Mouse (Mus musculus) lung, postnatal 14 days (tissue): ENCODE measurements around the gene Rasgef1c.

Source experiments
- DNase-seq: peaks from one replicate; pipeline ENCODE4 v3.0.0; 2021

The Rasgef1c gene

DNA sequence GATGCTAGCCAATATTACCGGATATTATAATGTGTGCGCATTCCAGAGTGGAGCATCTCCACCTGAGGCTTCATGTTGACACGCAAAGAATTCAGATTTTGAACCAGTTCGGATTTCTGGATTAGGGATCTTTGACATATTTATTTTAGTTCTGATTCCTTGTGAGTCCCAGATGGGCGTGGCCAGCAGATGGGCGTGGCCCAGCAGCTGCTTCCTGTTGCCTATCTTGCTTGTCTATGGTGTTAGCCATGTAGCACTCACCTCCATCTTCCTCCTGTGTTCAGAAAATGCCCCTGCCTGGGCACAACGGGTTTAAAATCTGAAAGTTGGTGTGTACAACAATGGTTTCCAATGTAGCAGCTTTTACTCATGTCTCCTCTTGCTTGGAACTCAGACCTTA is 24.5 kb downstream of the Rasgef1c start:
- no peak for DNase-seq

DNA sequence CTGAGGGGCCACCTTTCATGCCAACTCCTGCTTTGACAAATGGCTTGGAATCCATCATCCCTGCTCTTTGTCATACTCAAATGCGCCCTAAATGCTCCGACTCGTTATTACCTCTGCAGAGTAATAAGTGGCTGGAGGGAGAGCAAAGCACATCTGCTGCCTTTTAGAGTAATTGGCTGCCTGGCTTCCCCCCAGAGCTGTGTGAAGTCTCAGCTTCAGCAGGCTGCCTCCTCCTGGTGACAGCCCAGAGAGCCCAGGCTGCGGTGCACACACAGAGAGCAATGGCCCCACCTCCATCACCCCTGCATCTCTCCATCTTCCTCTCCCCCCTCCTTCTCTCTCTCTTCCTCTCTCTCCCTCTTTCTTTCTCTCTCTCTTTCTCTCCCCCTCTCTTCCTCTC is 25.5 kb downstream of the Rasgef1c start:
- DNase-seq: no peak

DNA sequence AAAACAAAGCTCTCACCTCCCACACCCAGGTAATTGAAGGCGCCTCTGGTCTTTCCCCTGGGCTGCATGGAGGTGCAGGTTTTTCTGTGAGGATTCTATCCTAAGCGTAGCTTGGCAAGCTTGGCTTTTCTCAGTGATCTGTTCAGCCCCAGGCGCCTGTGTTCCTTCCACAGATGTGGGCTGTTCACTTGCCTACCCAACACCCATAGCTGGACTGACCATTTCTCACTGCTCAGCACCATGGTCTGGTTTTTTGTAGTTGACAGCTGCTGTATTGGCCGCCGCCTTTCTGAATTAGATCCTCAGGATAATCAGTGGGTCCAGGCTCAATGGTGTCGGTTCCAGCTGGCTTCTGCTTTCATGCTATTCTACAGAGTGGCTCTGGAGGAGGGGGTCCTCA is 26.0 kb downstream of the Rasgef1c start:
- DNase-seq: no peak

DNA sequence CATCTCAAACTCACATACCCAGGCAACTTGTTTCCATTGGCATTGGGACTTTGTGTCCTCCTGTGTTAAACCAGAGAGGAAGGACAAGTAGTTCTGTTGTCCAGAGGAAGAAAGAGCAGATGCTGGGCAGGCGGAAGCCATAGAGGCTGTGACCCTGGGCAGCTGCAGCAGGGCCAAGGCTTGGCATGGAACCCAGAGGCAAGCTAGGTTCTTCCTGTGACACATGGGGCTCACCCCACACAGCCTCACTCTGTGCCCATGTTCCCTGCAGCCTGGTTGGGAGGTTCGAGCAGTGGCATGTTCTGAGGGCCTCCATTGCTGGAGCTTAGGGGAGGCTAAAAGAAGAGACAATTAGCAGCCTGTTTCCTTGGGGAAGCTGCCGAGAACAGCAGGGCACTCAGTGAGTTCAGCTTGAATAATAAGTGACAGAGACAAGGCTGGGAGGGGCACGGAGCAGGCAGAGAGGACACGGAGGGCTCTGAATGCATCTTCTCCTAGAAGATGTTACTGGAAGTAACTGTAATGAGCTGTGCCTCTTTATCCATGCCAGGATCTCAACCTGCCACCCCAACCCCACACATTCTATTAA is 29.5 kb downstream of the Rasgef1c start:
- peak; percentile 17 for DNase-seq

DNA sequence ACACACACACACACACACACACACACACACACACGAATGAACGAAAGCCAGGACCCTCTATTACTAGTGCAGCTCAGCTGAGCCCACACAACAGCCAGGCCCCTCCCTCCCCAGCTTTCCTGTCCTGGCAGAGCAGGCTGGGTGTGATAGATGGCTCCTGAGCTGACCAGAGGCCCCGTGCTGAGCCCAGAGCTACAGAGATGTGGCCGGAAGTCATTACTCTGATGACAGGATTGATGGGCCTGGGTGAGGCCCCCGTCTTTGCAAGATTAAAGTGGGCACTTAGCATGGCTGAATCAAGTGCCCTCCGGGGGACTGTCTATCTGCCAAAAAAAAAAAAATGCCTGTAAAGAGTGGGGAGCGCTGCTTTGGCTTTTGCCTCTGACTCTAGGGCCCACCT is 30.2 kb downstream of the Rasgef1c start:
- DNase-seq: no peak

DNA sequence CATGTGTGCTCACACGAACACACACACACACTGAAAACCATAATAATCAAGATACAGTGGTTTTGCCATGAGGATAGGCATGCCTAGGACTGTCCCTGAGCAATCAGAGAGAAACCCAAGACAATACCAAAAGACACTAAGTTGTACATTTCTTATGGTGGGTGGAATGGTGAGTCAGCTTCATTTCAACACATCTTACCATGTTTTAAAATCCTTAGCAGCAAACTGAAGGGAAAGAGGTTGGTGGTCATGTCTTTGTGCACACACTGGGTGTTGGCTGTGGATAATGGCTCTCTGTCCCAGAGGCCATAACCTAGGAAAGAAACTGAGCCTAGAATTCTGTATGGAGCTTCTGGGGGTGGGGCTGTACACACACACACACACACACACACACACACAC is 32.2 kb downstream of the Rasgef1c start:
- DNase-seq: no peak

DNA sequence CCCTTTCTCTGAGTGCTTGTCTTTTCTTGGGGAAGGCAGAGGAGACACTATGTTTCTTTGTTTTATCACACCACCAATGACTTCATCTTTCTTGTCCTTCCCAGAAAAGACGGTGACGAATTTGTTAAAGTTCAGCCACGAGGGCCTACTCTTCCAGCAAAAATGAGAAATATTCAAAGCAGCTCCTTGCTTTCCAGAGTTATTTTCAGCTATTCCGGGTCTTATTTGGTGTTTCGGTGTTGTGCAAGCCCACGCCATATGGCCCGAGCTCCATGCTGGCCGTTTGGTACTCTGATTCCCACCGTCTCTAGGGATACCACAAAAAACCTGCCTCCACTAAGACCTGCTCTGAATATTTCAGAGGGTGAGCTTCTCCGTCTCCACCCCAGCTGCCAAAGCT is 32.7 kb downstream of the Rasgef1c start:
- DNase-seq: no peak

DNA sequence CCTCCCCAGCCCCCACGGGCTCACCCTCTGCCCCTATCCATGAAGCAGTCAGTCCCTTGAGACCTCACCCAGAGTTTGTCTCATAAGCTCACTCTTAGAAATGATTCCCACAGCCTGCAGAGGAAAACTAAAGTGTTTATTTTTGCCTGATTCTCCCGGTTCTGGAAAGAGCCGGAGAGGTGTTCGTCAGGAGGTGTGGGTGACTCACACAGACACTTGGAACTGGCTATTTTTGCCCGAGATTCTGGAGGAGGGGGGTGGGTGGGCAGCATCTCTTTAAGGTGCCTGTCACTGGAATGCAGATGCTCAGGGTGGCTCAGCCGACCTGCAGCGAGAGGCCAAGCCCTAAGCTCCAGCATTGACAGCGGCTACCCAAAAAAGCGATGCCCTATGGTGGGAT is 34.8 kb downstream of the Rasgef1c start:
- DNase-seq: no peak

DNA sequence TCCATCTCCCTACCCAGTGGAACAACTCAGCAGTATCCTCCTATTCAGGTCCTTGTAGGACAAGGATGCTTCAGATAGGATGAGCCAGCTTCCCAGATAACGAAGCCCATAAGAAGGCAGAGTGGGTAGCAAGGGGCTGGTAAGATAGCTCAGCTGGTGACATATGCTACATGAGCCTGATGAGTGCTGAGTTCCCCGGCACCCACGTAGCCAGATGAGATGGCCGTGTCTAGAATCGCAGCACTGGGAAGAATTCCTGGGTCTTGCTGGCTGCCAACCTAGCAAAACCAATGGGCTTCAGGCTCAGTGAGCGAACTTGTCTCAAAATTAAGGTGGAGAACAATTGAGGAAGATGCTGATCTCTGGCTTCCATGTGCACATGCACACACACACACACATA is 36.1 kb downstream of the Rasgef1c start:
- DNase-seq: no peak

DNA sequence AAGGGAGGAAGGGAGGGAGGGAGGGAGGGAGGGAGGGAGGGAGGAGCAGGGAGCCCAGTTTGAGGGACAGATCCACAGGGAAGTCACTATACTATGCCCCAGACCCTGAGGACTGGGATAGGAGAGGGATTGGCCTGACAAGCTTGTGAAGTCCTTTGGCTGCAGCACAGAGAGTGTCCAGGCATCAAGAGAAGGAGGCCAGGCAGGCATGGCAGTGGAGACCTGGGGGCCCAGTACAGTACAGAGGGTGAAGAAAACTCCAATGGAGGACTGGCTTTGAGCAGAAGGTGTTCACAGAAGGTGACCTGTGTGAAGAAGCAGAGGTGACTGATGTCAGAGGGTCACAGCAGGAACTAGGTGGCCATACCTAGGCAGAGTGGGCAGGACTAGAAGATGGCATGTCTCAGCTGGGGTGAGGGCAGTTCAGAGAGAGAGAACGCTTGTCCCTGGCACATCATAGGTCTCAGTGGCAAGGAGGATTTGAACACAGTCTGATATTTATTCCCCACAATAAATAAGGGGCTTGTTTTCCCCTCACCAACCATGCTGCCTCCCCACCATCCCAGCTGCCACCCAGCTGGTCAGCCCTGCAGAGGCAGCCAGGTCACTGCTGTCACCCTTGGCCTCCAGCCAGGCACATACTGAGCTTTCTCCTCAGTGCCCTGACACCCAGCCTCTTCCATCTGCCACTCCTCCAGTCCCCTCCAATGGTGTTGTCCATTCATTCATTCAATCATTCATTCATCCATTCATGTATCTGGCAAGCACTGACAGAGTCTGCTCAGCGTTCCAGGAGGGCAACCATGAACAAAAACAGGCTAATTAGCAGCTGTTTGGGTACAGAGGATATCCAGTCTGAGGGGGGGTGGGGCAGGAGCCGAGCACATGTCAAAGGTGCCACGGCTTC is 36.9 kb downstream of the Rasgef1c start:
- peak; percentile 60 for DNase-seq

DNA sequence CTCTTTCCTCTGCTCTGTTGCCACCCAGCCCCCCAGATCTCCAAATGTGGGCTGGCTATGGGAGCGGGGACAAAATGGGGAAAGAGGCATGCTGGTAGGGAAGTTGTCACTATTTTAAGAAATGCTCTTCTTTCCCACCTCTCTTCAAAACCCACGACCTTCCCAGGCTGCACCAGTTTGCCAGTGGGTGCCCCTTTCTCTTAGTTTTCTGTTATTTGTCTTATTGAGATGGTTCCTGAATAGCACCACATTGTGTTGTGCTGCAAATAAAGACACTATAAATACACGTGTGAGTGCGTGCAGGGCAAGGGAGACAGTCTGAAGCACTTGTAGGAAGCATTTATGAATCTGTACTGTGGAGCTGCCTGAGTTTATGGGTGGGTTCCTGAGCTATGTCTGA is 41.2 kb downstream of the Rasgef1c start:
- no peak for DNase-seq

DNA sequence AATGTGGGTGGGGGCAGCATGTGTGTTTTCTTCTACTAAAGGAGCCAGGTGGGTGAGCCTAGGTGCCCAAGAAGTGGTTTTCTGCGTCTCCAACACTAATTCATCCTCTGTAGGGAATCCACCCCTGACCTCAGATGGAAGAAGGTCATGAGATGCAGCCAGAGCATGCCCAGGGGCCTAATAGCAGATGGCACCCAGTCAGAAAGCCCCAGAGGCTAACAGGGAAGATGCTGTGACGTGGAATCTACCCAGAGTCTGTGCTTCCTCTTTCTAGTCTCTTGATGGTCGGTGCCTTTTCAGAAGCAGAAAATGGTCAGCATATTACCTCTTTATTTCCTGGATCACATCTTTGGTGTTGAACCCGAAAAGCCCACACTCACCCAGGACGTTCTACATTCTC is 42.3 kb downstream of the Rasgef1c start:
- no peak for DNase-seq

DNA sequence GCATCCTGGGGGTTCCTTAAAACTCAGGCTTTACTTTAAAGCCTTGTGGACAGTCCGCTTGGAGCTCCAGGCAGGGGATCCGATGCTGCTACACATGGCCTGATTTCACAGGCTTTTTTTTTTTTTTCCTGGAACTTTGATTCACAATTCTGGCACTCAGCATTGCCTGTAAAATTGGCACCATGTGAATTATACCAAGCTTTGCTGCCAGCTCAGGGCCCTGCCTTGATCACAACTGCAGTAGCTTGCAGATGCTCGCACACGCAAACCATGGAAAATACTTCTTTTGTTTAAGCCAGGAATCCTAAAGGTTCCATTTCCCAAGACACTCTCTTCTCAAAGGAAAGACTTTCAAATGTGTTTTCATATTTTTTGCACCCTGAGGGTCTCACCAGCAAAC is 44.1 kb downstream of the Rasgef1c start:
- no peak for DNase-seq

DNA sequence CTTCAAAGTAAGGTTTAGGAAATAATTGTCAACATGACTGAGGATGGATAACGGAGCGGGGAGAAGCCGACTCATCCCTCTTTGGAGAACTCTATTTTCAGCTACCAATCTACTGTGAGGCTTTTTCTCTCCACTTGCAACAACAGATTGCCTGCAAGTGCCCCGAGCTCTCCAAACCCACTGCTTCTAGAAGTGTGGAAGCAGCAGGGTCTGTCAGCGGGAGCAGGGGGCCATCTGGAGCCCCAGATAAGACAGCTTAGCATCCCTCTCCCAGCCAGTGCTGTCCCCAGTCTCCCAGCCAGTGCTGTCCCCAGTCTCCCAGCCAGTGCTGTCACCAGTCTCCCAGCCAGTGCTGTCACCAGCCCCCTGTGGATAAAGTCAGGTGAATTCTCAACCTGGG is 48.2 kb downstream of the Rasgef1c start:
- no peak for DNase-seq

DNA sequence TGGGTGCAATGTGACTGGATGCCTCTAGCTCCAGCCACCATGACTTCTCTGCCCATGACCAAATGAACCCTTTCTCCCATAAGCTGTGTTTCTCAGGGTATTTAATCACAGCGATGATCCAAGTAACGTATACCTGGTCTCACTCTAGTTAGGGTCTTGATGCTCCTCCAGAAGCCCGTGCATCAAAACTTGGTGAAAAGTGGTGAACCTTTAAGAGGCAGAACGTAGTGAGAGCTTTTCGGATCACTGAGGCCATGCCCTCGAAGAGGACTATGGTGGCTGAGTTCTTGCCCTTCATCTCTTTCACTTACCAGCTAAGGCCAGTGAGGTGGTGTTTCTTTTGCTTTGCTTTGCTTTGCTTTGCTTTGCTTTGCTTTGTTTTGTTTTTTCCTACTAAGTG is 52.0 kb downstream of the Rasgef1c start:
- DNase-seq: no peak

DNA sequence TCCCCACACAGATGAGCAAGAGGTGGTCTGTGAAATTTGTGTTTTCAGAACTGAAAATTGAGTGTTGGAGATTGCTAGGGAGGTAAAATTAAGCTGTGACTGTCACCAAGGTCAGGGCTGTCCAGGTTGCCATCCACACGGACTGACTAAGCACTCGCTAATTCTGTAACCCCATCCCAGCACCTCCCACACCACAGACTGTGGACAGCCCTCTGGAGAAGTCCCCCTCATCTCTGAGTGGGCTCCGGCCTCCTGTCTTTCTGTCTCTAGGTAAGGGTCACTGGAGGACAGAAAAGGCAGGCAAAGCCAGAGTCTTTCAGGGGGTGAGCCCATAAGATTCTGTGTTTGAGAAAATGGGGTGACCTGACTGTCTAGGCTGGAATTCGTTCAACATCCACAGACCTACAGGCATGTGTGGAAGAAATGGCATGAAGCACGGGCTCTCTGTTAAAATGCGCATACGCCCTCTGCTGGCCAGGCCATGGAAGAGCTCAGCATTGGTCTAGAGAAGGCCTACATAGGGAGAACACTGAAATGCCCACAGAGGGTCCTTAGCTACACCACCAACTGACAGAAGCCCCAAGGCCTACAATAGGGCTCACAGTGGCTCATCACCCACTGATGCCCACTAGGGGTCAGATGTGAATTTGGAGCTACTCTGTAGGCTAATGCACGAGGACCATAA is 54.1 kb downstream of the Rasgef1c start:
- DNase-seq: peak; percentile 72

DNA sequence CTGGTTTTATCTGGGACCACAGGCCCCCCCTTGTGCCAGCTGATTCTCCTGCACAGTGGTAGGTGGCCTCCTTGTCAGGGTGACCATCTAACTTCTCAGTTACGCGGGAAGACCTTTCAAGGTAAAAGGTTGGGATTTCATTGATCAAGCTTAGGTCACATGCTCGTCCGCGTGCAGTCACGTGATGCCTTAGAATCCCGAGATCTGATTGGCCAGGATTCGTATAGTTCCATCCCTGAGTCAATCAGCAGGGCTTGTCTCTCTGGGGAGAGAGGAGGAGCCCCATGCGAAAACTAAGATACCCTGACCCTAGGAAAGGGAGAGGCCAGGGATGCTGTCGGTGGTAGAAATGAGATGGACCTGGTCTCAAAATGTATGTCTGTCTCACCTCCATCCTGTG is 56.4 kb downstream of the Rasgef1c start:
- DNase-seq: no peak

DNA sequence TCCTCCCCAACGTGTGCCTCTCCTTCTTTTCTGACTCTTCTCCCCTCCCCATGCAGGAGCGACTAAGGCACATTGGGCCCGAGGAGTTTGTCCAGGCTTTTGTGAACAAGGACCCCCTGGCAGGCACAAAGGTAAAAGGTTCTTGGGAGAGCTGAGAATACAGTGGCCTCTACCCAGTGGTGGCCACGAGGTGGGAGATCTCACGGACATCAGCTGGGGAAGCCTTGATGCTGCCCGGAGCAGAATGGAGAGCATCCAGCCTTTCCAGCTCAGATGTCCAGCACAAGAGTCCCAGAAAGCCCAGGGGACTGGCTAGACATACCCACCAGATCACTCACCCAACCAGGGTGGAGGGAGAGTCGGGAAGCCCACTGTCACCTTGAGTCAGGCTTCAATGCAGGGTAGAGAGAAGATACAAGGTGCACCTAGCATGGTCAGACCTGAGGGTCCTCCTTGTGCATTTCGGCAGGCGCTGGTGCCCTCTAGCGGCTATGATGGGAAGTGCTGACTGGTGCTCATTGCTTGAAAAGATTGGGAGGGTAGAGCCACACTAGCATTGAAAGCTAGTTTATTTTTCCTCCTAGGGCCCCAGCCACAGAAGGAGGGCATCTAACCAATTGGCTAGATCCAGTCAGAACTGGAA is 59.6 kb downstream of the Rasgef1c start:
- peak; percentile 72 for DNase-seq

DNA sequence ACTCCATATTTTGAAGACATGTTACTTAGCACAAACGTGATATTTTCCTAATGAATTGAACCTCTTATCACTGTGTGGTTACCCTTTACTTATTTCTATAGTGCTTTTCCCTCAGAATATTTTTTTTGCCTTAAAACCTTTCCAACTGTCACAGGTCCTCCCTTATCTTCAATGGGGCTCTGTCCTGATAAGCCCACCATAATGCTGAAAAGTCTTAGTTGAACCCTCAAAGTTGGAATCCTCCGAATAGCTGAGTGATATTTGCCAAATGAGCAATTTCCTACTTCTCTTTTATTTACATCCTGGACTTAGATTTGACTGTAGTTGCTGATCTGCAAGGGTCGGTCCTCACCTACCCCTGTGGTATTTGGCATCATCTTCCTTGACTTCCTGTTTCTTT is 63.7 kb downstream of the Rasgef1c start:
- DNase-seq: no peak

DNA sequence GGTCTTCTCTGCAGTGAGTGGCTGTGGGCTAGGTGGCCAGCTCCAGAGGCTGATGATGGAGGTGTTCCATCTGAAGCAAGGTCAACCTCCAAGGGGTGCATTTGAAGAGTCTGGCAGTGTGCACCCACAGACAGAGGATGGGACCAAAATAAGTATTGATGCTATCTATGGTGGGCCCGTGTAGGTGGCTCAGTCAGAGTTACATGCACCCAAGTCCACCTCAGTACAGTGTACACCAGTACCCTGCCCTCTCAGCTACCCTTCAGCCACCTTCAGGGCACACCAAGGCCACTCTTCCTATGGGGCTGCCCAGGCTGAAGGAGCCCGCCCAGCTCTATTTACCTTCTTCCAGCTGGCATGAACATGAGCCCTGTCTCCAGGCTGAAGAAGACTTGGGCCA is 68.1 kb downstream of the Rasgef1c start:
- no peak for DNase-seq

DNA sequence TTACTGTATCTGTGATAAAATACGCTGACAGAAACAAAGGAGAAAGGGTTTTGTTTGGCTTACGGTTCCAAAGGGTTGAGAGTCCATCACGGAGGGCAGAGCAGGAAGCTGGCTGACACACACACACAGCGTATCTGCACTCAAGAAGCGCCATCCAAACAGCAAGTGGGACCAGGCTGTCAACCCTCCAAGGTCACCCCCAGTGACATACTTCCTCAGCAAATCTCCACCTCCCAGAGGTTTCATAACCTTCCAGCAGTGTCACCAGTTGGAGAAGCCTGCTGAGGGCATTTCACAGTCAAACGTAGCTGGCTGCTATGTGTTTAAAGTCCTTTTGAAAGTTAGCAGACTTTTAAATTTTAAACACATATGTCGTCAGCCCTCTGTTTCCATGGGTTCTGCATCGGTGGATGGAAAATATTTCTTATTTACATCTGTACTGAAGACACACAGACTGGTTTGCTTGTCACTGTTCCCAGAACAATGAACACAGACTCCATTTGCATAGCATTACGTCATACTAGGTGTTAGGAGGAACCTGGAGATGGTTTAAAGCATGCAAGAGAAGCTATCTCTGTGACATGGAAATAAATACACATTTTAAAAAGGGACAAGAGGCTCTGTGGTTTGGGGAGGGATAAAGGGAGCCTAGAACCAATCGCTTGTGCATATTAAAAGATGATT is 72.2 kb downstream of the Rasgef1c start:
- no peak for DNase-seq

DNA sequence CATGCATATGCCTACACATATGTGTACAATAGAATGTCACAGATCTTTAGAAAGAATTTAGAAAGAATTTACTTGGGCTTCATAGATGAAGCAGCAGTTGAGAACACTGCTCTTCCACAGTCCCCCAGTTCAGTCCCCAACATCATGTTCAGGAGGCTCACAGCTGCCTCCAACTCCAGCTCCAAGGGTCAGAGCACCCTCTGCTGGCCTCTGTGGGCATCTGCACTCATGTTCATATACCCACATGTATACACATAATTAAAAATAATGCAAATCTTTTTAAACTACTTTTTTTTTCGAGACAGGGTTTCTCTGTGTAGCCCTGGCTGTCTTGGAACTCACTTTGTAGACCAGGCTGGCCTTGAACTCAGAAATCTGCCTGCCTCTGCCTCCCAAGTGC is 73.0 kb downstream of the Rasgef1c start:
- DNase-seq: no peak

DNA sequence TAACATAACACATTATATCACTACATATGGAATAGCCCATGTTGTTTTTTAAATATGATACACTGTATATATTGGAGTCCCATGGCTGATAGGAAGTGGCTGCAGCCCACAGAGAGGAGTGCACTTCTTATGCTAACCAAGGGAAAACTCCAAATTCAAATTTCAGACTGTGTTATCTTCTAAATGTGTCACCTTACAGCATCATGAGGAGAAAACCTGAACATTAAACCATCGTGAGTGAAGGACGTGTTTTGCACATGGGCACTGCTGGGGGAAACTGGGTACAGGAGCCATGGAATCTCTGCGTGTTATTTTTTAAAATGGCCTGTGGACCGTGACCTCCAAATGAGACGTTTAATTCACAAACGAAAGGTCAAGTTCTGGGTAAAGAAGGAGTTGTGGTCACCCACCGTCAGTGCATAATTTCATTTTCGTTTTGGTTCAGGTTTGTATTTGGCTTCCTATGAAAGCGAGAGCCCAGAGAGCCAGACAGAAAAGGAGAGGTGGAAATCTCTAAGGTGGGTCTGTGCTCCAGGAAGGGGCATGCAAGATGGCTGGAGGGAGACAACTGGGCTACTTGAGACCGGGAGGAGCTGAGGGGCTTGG is 76.4 kb downstream of the Rasgef1c start:
- no peak for DNase-seq
